Mouse (Mus musculus): ENCODE results near the gene Trp53bp1. TPM values are rescaled to one million over a fixed set of nuclear protein-coding genes. Genes with fewer than 3 reads are reported as not detected.

The Trp53bp1 gene
- total and polyA plus RNA-seq, 3 experiments = 38.0 to 68.7 (median 55.2) TPM

DNA sequence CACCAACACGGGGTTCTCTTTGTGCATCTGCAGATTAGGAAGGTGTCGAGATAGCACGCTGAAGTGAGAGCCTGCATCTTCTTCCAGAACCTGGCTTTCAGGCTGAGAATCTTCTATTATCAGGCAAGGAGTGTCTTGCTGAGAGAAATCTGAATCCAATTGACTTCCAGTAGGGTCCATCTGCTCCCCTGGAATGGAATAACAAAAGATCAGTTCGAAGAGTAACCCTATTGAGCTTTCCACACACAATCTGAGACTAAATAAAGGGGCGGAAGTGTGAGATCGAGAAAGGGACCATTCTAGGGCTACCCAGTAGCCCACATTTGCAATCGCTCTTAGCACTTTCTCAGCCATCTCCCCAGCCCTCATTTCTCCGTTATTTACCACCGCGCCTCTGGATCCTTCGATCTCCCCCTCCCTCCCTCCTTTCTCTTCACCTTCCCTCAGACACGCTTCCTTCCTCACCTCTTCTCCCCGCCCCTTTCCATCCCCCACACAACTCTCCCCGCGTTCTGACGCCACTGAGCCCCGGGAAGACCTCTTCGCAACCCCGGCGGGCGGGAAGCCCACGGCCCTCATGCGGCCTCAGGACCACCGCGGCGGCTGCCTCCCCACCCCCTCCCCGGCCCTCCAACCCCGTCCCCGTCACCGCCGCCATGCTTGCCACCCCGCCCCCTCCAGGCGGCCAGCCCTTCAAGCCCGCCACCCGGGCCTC is 529 bp downstream of the Trp53bp1 start:
- in situ Hi-C loops (cut with MboI; ENCODE audit: low pct_ligation_motif_present, low pct_unique_long_range_greater_than_20kb, low sequenced_read_pairs) = no loop called here
- Histone ChIP-seq H3K4me1 (ENCODE audit: control insufficient read depth in 1 of 2, insufficient read depth in 2 of 2) (peaks cover 3 to 33% of the 10 kb centered on the region in 2 experiments; a peak in 3 of 4 replicates), H3K36me3 (replicated peaks in 1 of 2; ENCODE audit: control insufficient read depth in 1 of 2, insufficient read depth in 1 of 2, low read length in 1 of 2) (peaks cover 29 to 39% of the 10 kb centered on the region in 2 experiments), H3K79me2 (replicated peaks; ENCODE audit: control insufficient read depth, extremely low read depth, insufficient read depth, poor library complexity, severe bottlenecking) (peaks cover 16% of the 10 kb centered on the region), H3K9ac (ENCODE audit: insufficient read depth, low read depth) (peak overlapping the region; percentile 74), H3K9me3 (replicated peaks; ENCODE audit: low read length) (no peaks in the 10 kb centered on the region), H3K27ac (ENCODE audit: insufficient read depth, low read depth) (no peak overlapping the region; the same call in 1 of the 2 replicates), H3K27me3 (replicated peaks) (no peaks in the 10 kb centered on the region), H3K4me2 (ENCODE audit: insufficient read depth, low read depth, poor library complexity, severe bottlenecking) (peak overlapping the region; percentile 79), H3K4me3 (replicated peaks in 1 of 3; ENCODE audit: low read depth in 2 of 3, low read length in 2 of 3, poor library complexity in 1 of 3) (peak overlapping the region; percentile 84 to 88 (median 86))
- no peak for DNase-seq (ENCODE audit: extremely low read depth)
- dilution Hi-C loops (cut with MboI; ENCODE audit: extremely low pct_ligation_motif_present, extremely low pct_unique_long_range_greater_than_20kb, low sequenced_read_pairs) = no loop called here
- no peak for TF ChIP-seq ZKSCAN1 (IDR thresholded peaks at IDR 0.05; ENCODE audit: borderline replicate concordance, low read depth, low read length)
- no peak for TF ChIP-seq GABPA (IDR thresholded peaks at IDR 0.05; ENCODE audit: insufficient replicate concordance, low read depth, low read length)
- TF ChIP-seq MAZ (IDR thresholded peaks at IDR 0.05; ENCODE audit: low read depth, low read length) = 0 out of 2 replicates have a peak, but pooled peaks have one; percentile 32
- no peak for TF ChIP-seq PAX5 (IDR thresholded peaks at IDR 0.05; ENCODE audit: low read length)
- TF ChIP-seq TBP (conservative IDR thresholded peaks at IDR 0.05; ENCODE audit: low read depth, low read length) = no peak
- no peak for TF ChIP-seq SIN3A (IDR thresholded peaks at IDR 0.05; ENCODE audit: low read length)
- no peak for TF ChIP-seq BHLHE40 (IDR thresholded peaks at IDR 0.05; ENCODE audit: low read depth, low read length)
- no peak for TF ChIP-seq CTCF (conservative IDR thresholded peaks at IDR 0.05 in 1 of 2, IDR thresholded peaks at IDR 0.05 in 1 of 2; ENCODE audit: low read depth in 2 of 2, low read length in 2 of 2)
- 0 out of 2 replicates have a peak, but pooled peaks have one; percentile 40 for TF ChIP-seq MYC (IDR thresholded peaks at IDR 0.05; ENCODE audit: low read depth, low read length)

DNA sequence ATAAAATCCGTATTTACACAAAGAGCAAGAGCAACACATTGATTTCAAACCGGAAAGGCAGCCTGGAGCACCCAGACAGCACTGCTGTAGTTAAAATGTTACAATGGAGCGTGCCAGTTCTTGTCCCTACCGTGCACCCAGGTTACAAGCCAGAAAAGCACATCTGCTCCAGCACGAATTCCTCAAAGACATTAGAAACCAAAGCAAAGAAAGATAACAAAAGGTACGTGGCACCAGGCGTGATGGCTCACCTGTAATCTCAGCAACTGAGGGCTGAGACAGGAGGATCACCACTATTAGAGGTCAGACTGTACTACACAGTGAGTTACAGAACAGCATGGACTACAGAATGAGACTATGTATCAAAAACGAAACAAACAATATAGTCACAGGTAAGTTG is 2.8 kb downstream of the Trp53bp1 start:
- DNase-seq (ENCODE audit: extremely low read depth) = no peak
- no peak for TF ChIP-seq USF1 (IDR thresholded peaks at IDR 0.05; ENCODE audit: low read depth, low read length)
- no peak for TF ChIP-seq CTCF (conservative IDR thresholded peaks at IDR 0.05 in 1 of 2, IDR thresholded peaks at IDR 0.05 in 1 of 2; ENCODE audit: low read depth in 2 of 2, low read length in 2 of 2)
- TF ChIP-seq JUND (conservative IDR thresholded peaks at IDR 0.05; ENCODE audit: low read depth, low read length) = no peak
- H3K27me3 ChIP-seq (replicated peaks) = no peaks in the 10 kb centered on the region
- no peak overlapping the region for H3K4me2 ChIP-seq (ENCODE audit: insufficient read depth, low read depth, poor library complexity, severe bottlenecking)
- H3K9ac ChIP-seq (ENCODE audit: insufficient read depth, low read depth) = no peak overlapping the region
- in situ Hi-C loops (cut with MboI; ENCODE audit: low pct_ligation_motif_present, low pct_unique_long_range_greater_than_20kb, low sequenced_read_pairs) = no loop called here
- peaks cover 40 to 56% of the 10 kb centered on the region in 2 experiments for H3K36me3 ChIP-seq (replicated peaks in 1 of 2; ENCODE audit: control insufficient read depth in 1 of 2, insufficient read depth in 1 of 2, low read length in 1 of 2)
- no peak overlapping the region for H3K4me3 ChIP-seq (replicated peaks in 1 of 3; ENCODE audit: low read depth in 2 of 3, low read length in 2 of 3, poor library complexity in 1 of 3)
- H3K27ac ChIP-seq (ENCODE audit: insufficient read depth, low read depth) = no peak overlapping the region
- no peaks in the 10 kb centered on the region for H3K9me3 ChIP-seq (replicated peaks; ENCODE audit: low read length)
- peaks cover 3 to 33% of the 10 kb centered on the region in 2 experiments; a peak in 3 of 4 replicates for H3K4me1 ChIP-seq (ENCODE audit: control insufficient read depth in 1 of 2, insufficient read depth in 2 of 2)
- dilution Hi-C loops (cut with MboI; ENCODE audit: extremely low pct_ligation_motif_present, extremely low pct_unique_long_range_greater_than_20kb, low sequenced_read_pairs) = no loop called here
- peaks cover 19% of the 10 kb centered on the region for H3K79me2 ChIP-seq (replicated peaks; ENCODE audit: control insufficient read depth, extremely low read depth, insufficient read depth, poor library complexity, severe bottlenecking)

DNA sequence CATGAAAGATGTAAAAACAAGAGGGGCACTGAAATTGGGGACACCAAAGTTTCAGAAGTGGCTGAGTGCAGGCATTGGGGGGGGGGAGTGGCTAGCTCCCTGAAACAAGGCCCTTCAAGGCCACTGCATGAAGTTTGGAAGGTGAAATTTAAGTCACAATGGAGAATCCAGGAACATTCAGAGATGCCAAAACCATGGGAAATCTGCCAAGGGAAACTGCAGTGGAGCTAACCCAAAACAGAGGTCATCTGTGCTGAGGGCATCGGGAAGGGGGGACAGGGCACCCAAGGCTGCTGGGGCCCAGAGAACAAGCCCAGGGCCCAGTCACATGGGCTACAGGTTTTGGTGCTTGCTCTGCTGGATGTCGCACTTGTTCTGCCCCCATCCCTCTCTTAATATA is 21.4 kb downstream of the Trp53bp1 start:
- no peak overlapping the region for H3K27ac ChIP-seq (ENCODE audit: insufficient read depth, low read depth)
- peaks cover 69 to 94% of the 10 kb centered on the region in 2 experiments for H3K36me3 ChIP-seq (replicated peaks in 1 of 2; ENCODE audit: control insufficient read depth in 1 of 2, insufficient read depth in 1 of 2, low read length in 1 of 2)
- H3K9ac ChIP-seq (ENCODE audit: insufficient read depth, low read depth) = no peak overlapping the region
- dilution Hi-C loops (cut with MboI; ENCODE audit: extremely low pct_ligation_motif_present, extremely low pct_unique_long_range_greater_than_20kb, low sequenced_read_pairs) (no loop called here), in situ Hi-C loops (cut with MboI; ENCODE audit: low pct_ligation_motif_present, low pct_unique_long_range_greater_than_20kb, low sequenced_read_pairs) (no loop called here)
- peaks cover 2% of the 10 kb centered on the region; the same call in 1 of the 2 replicates for H3K79me2 ChIP-seq (replicated peaks; ENCODE audit: control insufficient read depth, extremely low read depth, insufficient read depth, poor library complexity, severe bottlenecking)
- TF ChIP-seq UBTF (IDR thresholded peaks at IDR 0.05; ENCODE audit: low read depth, low read length) = no peak
- TF ChIP-seq ETS1 (conservative IDR thresholded peaks at IDR 0.05; ENCODE audit: low read depth, low read length) = no peak
- TF ChIP-seq ELF1 (IDR thresholded peaks at IDR 0.05; ENCODE audit: low read depth, low read length) = no peak
- TF ChIP-seq TBP (conservative IDR thresholded peaks at IDR 0.05; ENCODE audit: low read depth, low read length) = no peak
- no peak for TF ChIP-seq USF1 (IDR thresholded peaks at IDR 0.05; ENCODE audit: low read depth, low read length)
- H3K9me3 ChIP-seq (replicated peaks; ENCODE audit: low read length) = no peaks in the 10 kb centered on the region
- H3K27me3 ChIP-seq (replicated peaks) = no peaks in the 10 kb centered on the region
- H3K4me3 ChIP-seq (replicated peaks in 1 of 3; ENCODE audit: low read depth in 2 of 3, low read length in 2 of 3, poor library complexity in 1 of 3) = no peak overlapping the region
- H3K4me1 ChIP-seq (ENCODE audit: control insufficient read depth in 1 of 2, insufficient read depth in 2 of 2) = no peaks in the 10 kb centered on the region
- no peak overlapping the region for H3K4me2 ChIP-seq (ENCODE audit: insufficient read depth, low read depth, poor library complexity, severe bottlenecking)
- DNase-seq (ENCODE audit: extremely low read depth) = no peak
